Mouse (Mus musculus) mammary gland, adult 2 months (tissue): ENCODE results near the gene Vmn2r33. TPM values are rescaled to one million over a fixed set of nuclear protein-coding genes. Genes with fewer than 3 reads are reported as not detected.

Experiments
- polyA plus RNA-seq: library from polyadenylated mRNA; depleted of rRNA; stranded (reverse); fragments of >200 nt; gene quantifications from 2 replicates; pipeline ENCODE4 v1.2.3, GENCODE M21; 2012; ENCODE audit warnings: low replicate concordance; rRNA removed

The Vmn2r33 gene
- polyA plus RNA-seq = not detected in 2 replicates

DNA sequence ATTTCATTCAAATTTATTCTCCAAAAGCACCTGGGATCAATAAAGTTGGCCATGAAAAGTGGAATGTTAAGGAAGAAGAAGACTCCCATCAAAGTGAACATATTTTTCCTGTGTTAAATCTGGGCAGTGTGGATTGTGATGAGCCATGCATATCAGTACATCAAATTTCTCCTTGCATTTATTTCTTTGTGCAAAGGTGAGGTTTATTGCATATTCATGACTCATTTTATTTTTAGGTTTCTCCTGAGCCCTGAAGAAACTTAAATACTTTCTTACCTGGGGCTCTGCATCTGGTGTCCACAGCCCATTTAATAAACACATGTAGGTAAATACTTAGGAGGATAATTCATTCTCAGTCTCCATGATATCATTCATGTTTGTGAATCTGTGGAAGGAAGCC lies at the start of gene Vmn2r33:
Gene Vmn2r33, minus strand, starts transcription at position 101 of the 400 bp plus-strand sequence.

Other genes starting within 250 kb of the Vmn2r33 start
- gene Vmn2r30, start 229.2 kb downstream of the Vmn2r33 start, polyA plus RNA-seq = not detected in 2 replicates
- not detected in 2 replicates for gene Gm45783, start 192.2 kb downstream of the Vmn2r33 start, polyA plus RNA-seq
- gene Vmn2r31, start 167.1 kb downstream of the Vmn2r33 start, polyA plus RNA-seq = not detected in 2 replicates
- gene Vmn2r32, start 86.8 kb downstream of the Vmn2r33 start, polyA plus RNA-seq = not detected in 2 replicates
- gene Vmn2r34, start 122.7 kb upstream of the Vmn2r33 start, polyA plus RNA-seq = not detected in 2 replicates